Mouse (Mus musculus): ENCODE results near the gene Aga.
"Not testable (repeated sequence)": the region's sequence is repeated elsewhere in the genome, so short reads cannot be mapped to it uniquely, and the experiment has no call there.

Gene Aga

GRCm38 (mm10) chr8:53511551-53512127, at the start of gene Aga:
Gene Aga, plus strand, starts transcription at chr8:53511727.
- peak; percentile 90 for DNase-seq

DNA sequence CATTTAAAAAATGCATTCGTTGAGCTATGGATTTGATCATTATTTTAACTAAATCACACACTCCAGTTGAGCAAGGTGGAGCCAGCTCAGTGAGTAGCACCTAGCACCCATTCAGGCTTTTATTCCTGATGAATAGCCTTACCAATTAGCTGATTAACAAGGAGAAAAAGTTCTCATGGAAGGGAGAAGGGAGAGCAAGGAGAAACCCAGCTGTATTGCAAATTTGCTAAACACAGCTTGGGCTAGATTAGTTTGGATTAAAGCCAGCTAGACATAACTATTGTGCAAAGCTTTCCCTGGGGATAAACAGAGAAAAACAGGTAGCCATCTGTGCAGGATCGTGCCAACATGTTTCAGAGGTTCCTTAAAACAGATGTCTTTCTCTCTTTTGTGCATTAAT, 22.5 kb upstream of the Aga start:
- DNase-seq: no peak

DNA sequence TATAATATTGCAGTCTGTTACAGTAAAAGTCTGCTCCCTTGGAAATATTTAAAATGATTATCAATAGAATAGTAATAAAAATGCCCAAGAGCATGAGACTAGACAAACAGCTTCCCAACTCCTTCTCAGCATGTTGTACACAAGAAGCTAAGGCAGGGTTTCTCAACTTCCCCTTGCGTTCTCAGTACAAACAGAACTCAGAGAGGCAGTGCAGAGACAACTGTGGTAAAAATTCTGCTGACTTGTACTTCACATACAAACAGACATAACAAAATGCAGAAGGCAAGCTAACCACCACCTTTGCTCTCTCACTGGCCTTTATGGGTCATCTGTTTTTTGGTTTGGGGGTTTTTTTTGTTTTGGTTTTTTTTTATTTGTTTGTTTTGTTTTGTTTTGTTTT, 15.3 kb upstream of the Aga start:
- no peak for DNase-seq

- no peak for DNase-seq
These were observed 14.6 kb upstream of the Aga start for GRCm38 (mm10) chr8:53496885-53497326.

- not testable (repeated sequence) for DNase-seq
These were observed 26.5 kb downstream of the Aga start for GRCm38 (mm10) chr8:53538049-53538448.

- no peak for DNase-seq
These were observed 28.1 kb downstream of the Aga start for GRCm38 (mm10) chr8:53539585-53539984.

GRCm38 (mm10) chr8:53562441-53563040, 51.0 kb downstream of the Aga start:
- DNase-seq: no peak

- DNase-seq: no peak
These were observed 54.7 kb downstream of the Aga start for GRCm38 (mm10) chr8:53566223-53566622.
